Mouse (Mus musculus) C2C12 (cell line): Measurements from ENCODE around the gene Cdc123.

ENCODE experiments used
- CEBPB ChIP-seq: IDR thresholded peaks from one replicate; pipeline ENCODE4 v1.6.1; 2011; ENCODE audit warnings: low read depth, mild to moderate bottlenecking, control low read depth, moderate library complexity
- CTCF ChIP-seq: IDR thresholded peaks from one replicate; pipeline ENCODE4 v1.5.1; 2011; ENCODE audit not compliant: control insufficient read depth, insufficient read depth, insufficient read length
- MAX ChIP-seq: IDR thresholded peaks from one replicate; pipeline ENCODE4 v1.6.1; 2011; ENCODE audit warnings: mild to moderate bottlenecking, control low read depth
- MYOD1 ChIP-seq: IDR thresholded peaks from one replicate; pipeline ENCODE4 v1.6.1; 2011; ENCODE audit warnings: low read depth; ENCODE audit not compliant: control insufficient read depth, insufficient read length

- no peak for TF ChIP-seq CTCF
- no peak for TF ChIP-seq CEBPB
- no peak for TF ChIP-seq MAX
- no peak for TF ChIP-seq MYOD1
Observed at GRCm38 (mm10) chr2:5789625-5790160, 55.3 kb downstream of the Cdc123 start.
